Mouse (Mus musculus): ENCODE data around the gene Rdh9.

Rdh9 gene

DNA sequence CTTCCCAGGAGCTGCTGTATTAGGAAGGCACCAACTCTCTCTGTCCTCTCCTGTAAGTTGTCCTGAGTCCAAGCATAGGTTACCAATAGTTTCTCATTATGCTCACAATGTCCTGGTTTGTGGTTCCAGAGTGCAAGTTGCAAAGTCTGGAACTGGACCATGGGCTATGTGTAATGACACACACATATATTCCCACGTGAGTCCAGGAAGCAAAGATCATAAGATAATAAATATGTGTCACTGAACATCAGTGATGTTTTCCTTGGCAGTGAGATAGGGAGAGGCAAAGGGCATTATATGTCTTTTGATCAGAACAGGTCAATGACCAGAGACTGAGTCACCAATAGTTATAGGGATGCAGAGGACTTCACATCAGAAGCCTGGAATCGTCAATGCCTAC lies at the start of gene Rdh9:
Gene Rdh9, plus strand, starts transcription at position 376 of the 400 bp plus-strand sequence.
- no peak for DNase-seq

DNA sequence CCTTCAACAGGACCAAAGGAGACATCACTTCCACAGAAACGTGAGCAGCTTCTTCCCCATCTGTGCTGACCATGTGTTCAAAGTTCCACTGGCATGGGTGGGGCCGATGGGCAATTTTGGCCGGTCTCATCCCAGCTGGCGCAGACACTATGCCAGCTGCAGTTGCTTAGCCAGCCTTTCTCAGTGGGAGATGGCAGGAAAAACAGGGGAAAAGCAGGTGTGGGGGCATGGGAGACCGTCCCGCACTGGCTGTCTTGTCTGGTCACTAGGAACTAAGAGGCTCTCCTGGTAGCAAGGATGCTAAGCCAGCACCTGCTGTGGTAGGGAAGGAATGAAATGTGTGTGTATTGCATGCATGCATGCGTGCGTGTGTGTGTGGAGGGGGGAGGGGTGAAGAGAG lies 47.7 kb upstream of the Rdh9 start:
- no peak for DNase-seq

DNA sequence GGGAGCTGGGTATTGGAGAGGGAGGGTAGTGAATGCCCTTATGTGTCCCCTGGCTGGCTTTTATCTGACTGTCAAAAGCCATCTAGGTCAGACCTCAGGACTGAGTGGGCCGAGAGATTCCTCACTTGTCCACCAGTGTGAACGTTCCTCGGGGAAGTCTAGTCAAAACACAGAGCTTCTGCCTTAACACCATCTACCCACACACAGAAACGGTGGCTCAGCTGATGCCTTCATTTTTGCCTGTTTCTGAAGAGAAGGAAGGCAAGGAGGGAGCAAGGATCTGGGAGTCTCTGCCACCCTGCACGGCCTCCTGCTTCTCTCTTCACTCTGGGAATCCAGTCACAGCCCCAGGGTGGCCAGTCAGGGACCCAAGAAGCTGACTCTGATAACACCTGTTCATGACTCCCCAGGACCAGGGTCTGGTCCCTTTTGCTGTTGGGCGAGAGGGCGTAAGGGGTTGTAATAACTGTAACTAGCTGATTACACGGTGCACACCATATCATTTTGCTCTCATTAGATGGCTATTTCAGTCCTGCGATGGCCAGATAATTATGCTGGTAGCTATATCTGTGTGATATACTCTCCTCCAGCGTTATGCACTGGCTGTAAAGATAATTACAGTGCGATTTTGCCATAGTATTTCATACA lies 45.8 kb upstream of the Rdh9 start:
- no peak for DNase-seq

DNA sequence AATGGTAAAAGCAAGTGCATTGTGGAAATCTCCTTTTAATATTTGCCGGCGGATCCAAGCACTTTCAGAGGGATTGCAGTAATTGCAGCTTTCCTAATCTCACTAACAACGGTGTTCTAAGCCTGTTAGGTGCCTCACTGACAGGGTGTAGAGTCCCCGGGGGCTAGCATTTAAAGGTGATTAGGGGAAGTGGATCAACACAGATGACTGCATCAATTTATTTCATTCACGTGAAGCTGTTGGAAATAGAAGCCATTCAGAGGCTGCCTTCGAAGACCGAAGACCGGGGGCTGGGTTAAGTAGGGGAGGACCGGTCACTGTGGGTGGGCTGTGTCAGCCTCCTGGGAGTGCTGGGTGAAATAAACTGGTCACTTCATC lies 45.3 kb upstream of the Rdh9 start:
- DNase-seq: no peak

DNA sequence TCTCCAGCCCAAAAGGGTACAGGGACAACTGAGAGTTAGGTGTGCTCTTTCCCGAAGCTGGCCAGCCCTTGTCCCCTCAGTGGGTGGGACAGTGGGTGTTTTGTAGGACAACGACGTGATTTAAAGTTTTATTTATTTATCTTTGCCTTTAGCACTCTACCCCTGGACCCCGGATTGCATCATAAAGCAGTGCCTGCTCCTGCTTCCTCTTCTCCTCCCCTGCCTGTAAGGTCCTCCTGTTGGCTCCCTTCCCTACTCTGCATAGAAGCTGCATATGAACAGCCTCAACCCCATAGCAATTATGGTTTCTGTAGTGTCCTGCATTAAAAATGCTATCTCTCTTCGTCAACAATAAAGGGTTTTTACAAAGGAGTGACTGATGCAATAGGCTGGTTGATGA lies 44.8 kb upstream of the Rdh9 start:
- DNase-seq: no peak

DNA sequence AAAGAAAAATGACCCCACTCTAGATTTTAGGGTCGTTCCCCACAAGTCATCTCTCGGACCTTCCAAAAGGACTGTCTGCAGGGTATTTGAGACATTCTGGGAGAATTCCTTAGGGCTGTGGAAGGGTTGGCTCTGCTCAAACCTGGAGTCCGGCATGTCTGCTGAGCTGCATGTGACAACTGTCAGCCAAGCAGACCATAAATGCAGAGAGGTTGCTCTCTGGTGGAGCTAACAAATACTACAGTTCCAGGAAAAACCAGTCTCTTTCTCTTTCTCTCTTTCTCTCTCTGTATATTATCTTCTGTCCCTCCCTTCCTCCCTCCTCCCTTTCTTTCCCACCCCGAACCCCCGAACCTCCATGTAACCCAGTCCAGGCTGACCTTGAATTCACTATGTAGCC lies 41.8 kb upstream of the Rdh9 start:
- DNase-seq: peak; percentile 55

DNA sequence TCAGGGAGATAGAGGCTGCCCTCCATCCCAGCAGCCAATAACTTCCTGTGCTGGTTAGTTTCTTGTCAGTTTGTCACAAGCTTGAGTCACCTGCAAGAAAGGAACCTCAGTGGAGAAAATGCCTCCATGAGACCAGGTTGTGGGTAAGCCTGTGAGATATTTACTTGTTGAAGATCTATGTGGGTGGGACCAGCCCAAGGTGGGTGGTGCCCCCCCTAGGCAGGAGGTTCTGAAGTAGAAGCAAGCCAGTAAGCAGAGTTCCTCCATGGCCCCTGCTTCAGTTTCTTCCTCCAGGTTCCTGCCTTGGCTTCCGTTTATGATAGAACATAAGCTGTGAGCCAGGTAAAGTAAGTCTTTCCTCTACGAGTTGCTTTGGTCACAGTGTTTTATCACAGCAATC lies 39.9 kb upstream of the Rdh9 start:
- no peak for DNase-seq

DNA sequence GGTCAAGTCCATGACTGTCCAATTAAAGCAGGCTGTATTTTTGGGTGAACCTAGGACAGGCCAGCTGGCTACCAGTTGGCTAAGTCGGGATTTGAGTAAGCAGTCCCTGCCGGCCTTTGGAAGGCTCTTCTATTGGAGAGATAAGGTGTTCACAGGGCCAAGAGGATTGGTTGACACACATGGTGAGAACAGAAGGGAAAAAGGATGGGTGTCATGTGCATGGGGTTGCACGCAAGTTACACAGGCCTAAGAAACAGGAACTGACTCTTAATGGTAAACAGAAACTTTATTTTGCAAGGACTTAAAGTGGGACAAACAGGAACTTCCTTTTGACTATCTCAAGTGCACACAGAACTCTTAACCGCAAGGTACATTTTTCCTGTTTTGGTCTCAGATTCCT lies 39.3 kb upstream of the Rdh9 start:
- DNase-seq: no peak

DNA sequence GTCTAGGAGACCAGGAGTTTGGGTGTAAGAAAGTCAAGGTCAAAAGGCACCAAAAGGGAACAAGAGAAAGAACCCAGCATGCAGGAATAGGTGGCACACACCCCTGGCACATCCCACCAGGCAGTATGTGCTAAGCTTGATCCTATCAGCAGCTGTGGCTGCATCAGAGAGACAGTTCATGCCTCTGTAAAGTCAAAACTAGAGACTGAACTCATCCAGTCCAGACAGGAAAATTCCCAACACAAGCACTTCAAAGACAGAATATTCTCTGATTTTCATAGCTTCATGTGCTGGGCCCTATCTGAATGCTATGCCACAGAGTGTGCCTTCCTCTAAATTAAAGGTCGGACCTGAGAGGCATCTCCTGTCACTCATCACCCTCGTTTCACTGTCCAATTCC lies 38.6 kb upstream of the Rdh9 start:
- no peak for DNase-seq

DNA sequence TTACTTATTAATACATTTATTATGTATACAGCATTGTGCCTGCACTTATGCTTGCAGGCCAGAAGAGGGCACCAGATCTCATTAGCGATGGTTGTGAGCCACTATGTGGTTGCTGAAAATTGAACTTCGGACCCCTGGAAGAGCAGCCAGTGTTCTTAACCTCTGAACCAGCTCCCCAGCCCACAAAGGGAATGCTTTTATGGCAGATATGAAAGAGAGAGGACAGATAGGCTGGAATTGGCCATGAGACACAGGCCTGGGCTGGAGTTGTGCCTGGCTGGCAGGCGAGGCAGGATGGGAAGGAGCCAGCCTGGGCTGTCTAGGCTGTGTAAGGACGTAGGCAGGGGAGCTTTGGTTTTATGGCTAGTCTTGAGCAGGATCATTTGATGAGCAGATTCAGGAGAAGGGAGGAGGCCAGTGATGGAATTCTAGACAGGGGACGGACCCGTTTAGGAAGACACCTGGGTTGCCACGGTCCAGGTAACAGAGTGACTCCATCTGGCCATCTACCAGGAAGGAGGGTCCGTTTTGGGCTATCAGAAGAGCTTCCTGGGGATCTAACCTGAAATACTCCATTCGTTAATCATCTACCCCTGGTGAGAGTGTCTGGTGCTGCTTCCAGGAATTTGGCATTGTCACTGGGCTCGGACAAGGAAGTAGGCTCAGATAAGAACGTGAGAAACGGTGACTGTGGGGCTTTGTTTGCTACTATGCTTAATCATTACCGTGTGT lies 37.9 kb upstream of the Rdh9 start:
- peak; percentile 59 for DNase-seq

DNA sequence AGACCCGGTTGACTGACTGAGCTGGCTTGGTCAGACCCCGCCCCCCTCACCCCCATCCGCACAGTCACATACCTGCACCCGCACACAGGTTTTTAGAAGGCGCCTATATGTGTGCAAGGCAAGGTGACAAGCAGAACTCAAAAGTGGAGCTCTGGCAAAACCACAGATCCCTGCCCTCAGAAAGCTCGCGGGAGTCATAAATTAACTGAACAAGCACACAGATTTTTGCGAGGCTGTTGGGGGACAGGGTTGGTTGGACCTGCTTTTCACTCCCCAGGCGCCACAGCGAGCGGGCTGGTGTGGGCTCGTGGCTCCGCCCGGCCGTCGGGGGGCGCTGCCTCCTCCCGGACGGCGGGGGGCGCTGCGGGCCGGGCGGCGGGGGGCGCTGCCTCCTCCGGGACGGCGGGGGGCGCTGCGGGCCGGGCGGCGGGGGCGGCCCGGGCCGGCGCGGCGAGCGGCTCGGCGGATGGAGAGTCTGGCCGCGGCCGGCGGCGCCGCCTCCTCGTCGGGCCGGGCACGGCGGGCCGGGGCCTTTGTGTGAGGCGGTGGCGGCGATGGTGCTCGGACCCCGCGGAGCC lies 37.0 kb upstream of the Rdh9 start, which contains the start of gene Zbtb39:
Gene Zbtb39, plus strand, starts transcription at position 456 of the 578 bp plus-strand sequence.
- DNase-seq: peak; percentile 85

DNA sequence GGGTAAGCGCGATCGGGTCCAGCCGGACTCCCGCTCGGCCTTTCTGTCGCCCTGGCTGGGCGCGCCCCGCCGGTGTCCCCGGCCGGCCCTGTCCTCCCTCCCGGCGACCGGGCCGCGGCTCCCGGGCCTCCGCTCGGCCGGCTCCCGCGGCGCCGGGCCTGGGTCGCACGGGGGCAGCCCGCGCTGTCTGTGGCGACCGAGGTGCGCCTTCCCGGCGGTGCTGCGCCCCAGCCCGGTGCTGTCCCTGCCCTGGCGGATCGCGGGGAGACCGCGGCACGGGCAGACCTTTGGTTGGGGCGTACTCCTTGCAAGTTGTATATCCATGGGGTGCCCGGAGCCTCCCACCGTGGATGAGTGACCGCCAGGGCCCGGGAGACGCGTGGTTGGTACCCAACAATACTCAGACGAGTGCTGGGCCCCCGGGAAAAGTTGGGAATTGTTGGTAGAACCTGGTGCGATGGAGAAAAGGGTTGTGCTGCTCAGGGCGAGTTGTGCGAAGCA lies 36.5 kb upstream of the Rdh9 start:
- DNase-seq: peak; percentile 40

DNA sequence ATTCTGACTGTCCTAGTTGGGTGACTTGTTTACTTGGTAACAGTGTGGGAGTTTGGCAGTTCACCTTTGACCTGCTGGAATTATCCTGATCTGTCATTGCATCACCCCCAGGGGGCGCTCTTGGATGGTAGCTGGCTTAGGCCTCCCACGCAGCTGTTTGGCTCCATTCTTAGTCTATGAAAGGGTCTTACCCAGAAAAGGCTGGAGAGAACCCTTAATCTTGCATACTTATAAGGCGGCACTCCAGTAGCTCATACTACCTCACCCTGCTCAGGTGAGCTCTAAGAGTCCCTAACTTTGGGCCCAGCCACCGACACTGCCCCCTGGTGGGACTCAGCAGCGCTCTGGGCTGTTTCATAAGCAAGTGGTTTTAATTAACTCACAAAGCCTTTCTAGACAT lies 31.5 kb upstream of the Rdh9 start:
- peak; percentile 68 for DNase-seq

DNA sequence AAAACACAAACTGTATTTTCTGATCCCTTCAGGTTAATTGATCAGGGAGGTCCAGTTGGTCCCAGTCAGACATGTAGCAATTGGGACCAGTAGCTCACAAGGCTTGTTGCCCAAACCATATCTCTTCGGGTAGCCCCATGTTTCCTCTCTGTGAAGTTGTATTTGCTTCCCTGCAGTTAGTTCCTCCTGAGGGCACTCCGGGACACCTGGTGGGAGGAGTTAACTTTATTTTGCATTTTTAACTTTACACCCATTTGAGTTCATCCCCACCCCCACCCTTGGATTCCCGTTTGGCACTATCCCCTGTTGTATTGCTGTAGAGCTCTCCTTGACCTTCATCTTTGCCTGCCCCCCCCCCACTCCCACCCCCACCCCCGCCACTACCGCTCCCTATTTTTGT lies 30.3 kb upstream of the Rdh9 start:
- no peak for DNase-seq

DNA sequence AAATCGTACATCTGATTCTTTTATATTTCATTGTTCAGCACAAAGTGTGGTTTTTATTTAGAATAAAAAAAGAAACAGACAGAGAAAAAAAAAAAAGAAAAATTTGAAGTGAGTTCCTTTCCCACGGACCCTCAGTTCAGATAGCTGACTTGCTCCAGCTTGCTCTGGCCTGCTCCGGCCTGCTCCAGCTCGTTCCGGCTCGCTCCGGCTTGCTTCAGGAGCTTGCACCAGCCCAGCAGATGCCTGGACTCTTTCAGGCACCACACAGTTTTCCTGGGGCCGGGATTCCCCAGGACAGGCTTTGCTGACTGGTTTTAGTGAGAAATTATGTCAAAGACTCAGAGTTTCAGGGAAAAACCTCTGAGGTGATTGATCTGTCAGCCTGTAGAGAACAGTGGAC lies 28.9 kb upstream of the Rdh9 start:
- no peak for DNase-seq

DNA sequence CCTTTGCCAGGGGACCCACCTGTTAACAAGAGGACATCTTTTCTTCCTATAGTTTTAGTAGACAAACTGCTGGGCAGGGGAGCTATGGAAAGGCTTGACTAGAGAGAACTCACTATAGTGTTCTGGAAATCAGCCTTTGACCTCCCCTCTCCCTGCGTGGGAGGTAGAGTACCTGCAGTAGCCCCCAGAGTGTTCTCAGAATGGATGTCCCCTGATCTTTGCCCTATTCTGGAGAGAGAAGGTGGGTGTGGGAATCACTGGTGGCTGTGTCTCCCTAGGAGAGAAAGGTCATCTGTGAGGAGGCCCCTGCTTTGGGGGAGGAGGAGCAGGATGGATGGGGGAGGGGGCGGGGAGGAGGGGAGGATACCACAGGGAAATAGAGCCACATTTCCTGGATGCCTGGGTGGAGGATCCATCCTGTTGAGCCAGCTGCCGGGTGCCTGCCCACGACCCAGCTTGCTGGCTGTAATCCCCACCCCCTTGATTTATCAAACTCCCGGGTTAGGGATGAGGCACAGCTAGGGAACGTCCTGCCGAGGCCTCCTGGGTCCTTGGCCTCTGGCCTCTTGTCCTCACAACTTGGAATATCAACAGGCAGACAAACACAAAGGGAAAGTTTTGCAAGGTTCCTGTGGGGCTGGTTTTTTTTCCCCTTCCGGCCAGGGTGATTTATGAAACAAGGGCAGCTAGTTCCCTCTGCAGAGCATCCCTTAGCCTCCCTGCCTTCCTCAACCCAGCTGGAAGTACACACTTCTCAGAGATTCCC lies 27.2 kb upstream of the Rdh9 start:
- DNase-seq: peak; percentile 63

DNA sequence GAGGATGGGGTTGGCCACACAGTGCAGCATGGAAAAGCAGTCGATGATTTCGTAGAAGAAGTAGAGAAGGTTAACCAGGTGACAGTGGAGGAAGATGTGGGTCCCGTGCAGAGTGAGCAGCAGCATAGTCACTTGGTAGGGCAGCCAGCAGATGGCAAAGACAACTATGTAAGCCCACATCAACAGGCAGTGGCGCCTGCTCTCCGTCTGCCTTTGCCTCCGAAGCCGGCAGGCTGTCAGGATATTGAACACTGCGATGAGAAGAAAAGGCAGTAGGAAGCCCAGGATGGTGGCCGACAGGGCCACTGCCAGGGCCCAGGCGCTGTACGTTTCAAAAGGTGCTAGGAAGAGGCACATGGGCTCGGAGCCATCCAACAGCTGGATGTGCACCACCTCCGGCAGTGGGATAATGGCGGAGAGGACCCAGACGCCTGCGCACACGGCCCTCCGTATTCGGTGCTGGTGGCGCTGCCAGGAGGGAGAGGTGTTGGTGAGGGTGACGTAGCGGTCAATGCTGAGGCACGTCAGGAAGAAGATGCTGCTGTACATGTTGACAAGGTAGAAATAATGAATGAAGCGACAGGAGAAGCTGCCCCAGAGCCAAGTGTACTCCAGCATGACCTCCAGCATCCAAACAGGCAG lies 25.9 kb upstream of the Rdh9 start:
- DNase-seq: no peak

DNA sequence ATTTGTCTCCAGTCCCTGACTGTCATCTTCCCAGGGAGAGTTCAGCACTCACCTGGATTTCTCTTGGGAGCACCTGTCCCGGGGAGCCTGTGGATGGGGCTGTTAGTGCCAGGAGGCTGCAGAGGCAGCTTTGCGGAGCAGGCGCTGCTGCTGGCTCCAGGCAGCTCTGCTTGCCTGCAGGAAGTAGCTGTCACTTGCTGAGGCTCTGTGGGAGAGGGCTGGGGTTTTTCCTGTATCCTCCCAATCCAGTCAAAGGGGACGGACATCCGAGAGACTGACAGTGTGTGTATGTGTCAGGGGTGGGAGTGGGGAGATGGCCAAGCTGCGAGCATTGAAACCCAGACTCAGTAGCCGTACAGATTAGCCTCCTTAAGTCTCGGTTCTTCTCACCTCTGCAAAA lies 24.6 kb upstream of the Rdh9 start, which contains the start of gene Gpr182:
Gene Gpr182, minus strand, starts transcription at position 185 of the 400 bp plus-strand sequence.
- peak; percentile 70 for DNase-seq

DNA sequence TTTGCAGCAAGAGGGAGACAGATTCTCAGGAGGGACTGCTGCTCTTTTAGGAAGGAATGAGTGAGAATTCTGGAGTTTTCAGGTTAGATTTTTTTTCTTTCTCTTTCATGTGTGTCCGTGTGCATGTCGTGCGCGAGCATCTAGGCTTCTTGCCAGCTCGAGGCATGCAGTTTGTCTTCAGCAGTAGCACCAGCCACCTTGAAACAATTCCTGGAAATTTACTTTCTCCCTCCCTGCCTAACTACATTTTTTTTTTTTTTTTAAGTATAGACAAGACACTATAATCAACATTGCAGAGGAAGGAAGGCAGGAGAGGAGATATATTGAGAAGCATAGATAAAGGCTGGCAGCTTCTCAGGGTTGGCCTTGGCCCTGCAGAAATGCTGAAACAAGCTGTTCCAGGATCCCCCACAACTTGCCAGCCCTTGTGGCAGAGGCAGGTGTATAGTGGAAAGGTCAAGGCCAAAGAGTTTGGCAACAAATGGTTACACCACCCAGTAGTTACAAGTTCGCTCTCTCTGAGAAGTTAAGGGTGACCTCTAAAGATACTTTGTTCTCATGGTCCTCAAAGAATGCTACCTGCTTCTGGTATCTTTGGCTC lies 21.5 kb upstream of the Rdh9 start:
- DNase-seq: peak; percentile 70

DNA sequence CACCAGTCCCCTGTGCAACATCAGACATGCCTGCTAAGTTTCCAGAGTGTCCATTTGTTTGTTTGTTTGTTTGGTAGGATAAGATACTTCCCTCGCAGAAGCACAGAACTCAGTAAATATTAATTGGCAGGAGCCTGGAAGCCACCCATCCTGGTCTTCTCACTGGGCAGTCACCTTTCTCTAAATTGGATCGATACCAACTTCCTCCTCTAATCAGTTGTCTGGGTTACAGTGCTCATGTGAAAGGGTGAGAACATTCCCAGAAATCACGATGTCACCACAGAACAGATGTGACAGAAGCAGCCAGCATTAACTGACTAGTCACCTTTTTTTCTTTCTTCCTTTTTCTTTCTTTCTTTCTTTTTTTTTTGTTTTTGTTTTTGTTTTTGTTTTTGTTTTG lies 20.9 kb upstream of the Rdh9 start:
- no peak for DNase-seq

DNA sequence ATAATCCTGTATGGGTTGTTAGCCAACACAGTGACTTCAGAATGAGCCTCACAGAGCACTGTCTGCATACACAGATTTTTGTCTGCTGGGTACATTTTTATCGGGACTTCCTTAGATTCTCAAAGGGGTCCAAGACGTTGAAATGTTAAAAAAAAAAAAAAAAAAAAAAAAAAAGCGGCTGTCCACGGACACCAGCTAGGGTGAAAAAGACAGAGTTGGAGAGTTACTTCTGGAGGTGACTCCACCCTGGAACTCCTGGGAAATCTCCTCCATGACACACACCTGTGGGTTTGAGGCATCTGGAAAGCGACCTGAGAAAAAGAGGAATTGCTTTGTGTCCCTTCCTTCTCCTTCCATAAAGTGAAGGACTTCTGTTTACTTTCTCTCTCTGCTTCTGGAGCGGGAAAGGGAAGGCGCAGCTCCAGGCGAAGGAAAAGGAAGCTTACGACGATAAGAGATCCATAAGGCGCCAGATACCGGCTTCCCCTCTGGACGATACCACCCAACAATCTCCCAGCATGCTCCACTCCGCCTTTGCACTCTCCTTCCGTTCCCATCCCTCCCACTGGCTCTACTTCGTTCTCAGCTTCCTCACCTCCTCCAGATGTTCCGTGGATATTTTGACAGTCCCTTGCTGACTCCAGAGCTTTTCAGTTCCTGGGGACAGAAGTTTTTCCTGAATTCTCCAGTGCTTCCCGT lies 20.3 kb upstream of the Rdh9 start:
- peak; percentile 66 for DNase-seq
